Mouse (Mus musculus): ENCODE results near the gene Slc5a4b. TPM values are rescaled to one million over a fixed set of nuclear protein-coding genes. Genes with fewer than 3 reads are reported as not detected.
A peak's percentile ranks its signal among the peaks of the same experiment; 100 is the strongest.

The Slc5a4b gene
- polyA plus RNA-seq, 1 experiment from 2014 or later, result not detected

DNA sequence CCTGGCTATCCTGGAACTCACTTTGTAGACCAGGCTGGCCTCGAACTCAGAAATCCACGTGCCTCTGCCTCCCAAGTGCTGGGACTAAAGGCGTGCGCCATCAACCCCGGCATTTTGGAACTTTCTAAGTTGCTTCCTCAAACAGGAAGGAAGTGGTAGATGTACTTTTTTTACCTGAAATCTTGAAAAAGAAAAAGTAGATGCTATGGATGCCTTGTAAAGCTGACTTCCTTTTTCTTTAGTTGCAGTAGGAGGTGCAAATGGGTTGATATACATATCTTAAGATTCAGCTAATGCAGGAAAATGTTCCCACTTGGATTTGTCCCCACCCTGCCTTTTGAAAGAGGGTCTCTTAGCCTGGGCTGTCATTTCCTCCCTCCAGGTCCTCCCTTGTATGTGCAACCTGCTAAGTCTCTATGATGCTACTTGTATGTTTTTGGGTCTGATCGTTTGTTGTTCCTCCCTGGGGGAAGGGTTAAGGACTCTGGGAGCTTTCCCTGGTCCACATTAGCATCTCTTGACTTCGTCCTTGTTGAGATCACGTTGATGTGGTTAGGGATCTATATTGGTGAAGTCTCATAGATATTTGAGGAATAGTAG, 76.7 kb downstream of the Slc5a4b start:
- H3K4me1 ChIP-seq (replicated peaks), result peaks cover 19% of the 10 kb centered on the region
- H3K27ac ChIP-seq (replicated peaks), result no peak overlapping the region
- no peak overlapping the region for H3K9ac ChIP-seq
- peaks cover 16% of the 10 kb centered on the region for H3K36me3 ChIP-seq
- H3K4me2 ChIP-seq, result peak overlapping the region; percentile 91
- 98% methylated on average over 8 of the region's 8 CpGs for WGBS
- ATAC-seq (ENCODE audit: low FRiP score, low read depth), result no peak
- H3K9me3 ChIP-seq, result no peaks in the 10 kb centered on the region
- H3K27me3 ChIP-seq, result no peaks in the 10 kb centered on the region
- H3K4me3 ChIP-seq, result no peak overlapping the region

DNA sequence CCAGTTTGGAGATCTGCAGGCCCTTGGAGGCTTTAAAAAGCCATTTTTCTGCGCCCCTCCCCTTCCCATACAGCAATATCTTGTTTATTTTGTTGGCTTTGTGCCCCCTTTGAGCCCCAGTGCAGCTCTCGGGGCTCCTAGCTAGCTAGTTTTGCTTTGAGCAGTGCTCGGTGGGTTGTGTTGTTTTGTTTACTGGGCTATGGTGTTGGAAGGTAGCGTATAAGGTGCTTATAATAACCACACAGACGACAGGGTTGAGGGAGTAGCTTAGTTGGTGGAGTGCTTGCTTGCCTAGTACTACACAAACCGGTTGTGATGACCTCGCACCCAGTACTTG, 77.7 kb downstream of the Slc5a4b start:
- H3K27ac ChIP-seq (replicated peaks), result peak overlapping the region; percentile 81
- H3K27me3 ChIP-seq, result no peaks in the 10 kb centered on the region
- peaks cover 19% of the 10 kb centered on the region for H3K4me1 ChIP-seq (replicated peaks)
- no peak for ATAC-seq (ENCODE audit: low FRiP score, low read depth)
- H3K4me3 ChIP-seq, result peak overlapping the region; percentile 89
- H3K9me3 ChIP-seq, result no peaks in the 10 kb centered on the region
- peak overlapping the region; percentile 81 for H3K9ac ChIP-seq
- WGBS, result 18% methylated on average over 7 of the region's 7 CpGs
- peaks cover 6% of the 10 kb centered on the region for H3K36me3 ChIP-seq
- peak overlapping the region; percentile 91 for H3K4me2 ChIP-seq

DNA sequence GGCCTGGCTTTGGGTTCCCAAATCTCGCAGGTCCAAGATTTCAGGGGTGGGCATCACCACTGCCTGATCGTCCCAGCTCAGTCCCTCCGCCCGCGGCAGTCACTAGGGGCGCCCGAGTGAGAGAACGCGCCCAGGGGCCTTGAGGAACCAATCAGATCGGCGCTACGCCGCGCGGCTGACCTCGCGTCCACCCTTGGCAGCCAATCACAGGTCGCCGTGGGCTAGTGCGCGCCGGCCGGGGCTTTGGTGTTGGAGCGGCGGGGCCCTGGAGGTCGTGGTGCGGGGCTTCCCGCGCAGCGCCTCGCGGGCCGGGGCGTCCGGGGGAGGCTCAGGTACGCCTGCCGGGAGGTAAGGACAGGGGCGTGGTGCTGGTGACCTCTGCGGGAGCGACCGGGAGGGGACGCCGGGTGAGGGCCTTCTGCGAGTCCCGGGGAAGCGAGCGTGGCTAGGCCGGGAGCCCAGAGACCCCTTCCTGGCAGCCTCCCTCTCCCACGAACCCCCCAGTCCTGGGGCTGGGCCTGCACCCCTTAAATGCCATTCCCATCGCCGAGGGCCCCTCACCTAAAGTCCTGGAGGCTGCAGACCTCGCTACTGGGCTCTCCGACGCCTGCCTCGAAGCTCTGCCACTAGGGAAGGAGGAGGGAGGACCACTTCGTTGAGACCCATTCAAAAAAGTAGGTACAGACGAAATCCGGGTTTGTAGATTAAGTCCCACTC, 78.2 kb downstream of the Slc5a4b start, which contains the start of gene Zfp280b:
TSS of gene Zfp280b (plus strand) at position 249 of the 717 bp plus-strand sequence.
- peak; percentile 98 for ATAC-seq (ENCODE audit: low FRiP score, low read depth)
- Histone ChIP-seq H3K9ac (peak within 1 kb of the TSS; percentile 81), H3K36me3 (peaks cover 1% of the 10 kb centered on the region; the same call in 1 of the 2 replicates), H3K9me3 (no peaks in the 10 kb centered on the region), H3K4me1 (replicated peaks) (peaks cover 19% of the 10 kb centered on the region), H3K4me2 (peak within 1 kb of the TSS; percentile 91), H3K27me3 (no peaks in the 10 kb centered on the region), H3K4me3 (peak within 1 kb of the TSS; percentile 89), H3K27ac (replicated peaks) (peak within 1 kb of the TSS; percentile 81)
- under 1% methylated on average over 58 of the region's 58 CpGs for WGBS

DNA sequence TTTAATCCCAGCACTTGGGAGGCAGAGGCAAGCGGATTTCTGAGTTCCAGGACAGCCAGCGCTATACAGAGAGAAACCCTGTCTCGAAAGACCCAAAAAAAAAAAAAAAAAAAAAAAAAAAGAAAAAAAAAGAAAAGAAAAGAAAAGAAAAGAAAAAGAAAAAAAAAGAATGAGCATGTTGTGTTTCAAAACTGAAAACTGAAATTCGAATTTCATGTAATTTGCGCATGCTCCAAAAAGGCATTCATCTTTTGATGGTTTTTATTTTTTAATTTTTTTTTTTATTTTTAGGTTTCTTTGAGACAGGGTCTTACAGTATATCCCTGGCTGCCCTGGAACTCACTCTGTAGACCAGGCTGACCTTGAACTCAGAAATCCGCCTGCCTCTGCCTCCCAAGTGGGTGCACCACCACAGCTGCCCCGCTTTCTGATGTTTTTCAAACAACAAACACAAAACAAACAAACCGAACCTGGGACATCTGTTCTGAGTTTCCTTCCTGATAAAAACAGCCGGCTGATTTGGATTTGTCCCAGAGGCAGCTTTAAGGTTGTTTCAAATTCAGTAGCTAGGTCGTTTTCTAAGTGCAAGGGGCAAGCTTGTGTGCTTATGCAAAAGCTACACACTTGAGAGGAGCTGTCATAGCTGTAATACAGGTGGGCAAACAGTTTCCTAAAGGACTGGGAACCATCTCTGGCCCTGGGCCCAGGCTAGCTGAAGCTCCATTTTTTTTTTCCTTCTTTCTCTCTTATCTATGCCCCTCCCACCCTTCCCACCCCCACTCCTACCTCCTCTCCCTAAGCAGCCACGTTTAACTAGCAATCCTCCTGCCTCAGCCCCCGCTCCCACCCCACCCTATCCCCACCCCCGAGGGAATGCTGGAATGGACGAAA, 79.0 kb downstream of the Slc5a4b start:
- Histone ChIP-seq H3K4me2 (peak overlapping the region; percentile 91), H3K4me1 (replicated peaks) (peaks cover 19% of the 10 kb centered on the region), H3K9me3 (no peaks in the 10 kb centered on the region), H3K27ac (replicated peaks) (peak overlapping the region; percentile 81), H3K36me3 (no peaks in the 10 kb centered on the region), H3K4me3 (peak overlapping the region; percentile 89), H3K9ac (peak overlapping the region; percentile 81; the same call in 1 of the 2 replicates), H3K27me3 (no peaks in the 10 kb centered on the region)
- peak; percentile 82 for ATAC-seq (ENCODE audit: low FRiP score, low read depth)
- 49% methylated on average over 14 of the region's 14 CpGs for WGBS

DNA sequence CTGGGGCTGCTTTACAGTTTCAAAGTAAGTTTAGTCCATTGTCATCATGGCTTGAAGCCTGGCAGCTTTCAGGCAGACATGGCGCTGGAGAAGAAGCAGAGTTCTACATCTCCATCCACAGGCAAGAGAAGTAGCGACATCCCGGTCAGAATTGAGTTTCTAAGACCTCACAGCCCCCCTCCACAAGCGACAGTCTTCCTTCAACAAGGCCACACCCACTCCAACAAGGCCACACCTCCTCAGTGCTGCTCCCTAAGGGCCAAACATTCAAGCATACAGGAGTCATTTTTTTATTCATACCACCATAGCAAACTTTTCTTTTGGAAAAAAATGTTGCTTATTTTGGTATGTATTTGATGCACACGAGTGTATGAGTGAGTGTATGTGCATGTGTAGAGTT, 80.3 kb downstream of the Slc5a4b start:
- Histone ChIP-seq H3K9ac (no peak overlapping the region), H3K4me1 (replicated peaks) (peaks cover 19% of the 10 kb centered on the region), H3K27ac (replicated peaks) (no peak overlapping the region), H3K36me3 (no peaks in the 10 kb centered on the region), H3K4me3 (no peak overlapping the region), H3K9me3 (no peaks in the 10 kb centered on the region), H3K27me3 (no peaks in the 10 kb centered on the region), H3K4me2 (no peak overlapping the region)
- no peak for ATAC-seq (ENCODE audit: low FRiP score, low read depth)
- WGBS, result 67% methylated on average over 5 of the region's 5 CpGs

DNA sequence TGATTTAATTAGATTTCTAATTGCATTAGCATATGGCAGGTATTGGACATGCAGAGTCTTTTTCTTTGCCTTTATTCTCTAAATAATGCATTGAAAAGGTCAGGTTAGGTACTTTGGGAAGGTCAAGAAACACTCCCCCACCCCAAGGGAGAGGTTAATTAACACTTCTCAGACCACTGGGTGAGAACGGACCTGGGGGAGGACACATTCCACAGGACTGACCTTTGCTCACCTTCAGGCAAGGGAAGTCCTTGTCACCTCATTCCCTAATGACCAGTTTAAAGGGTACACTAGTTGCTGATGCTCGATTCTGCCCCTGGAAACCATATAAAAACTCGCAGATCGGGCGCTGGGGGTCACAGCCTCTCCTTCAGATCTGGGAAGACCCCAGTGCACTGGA, 81.5 kb downstream of the Slc5a4b start:
- Histone ChIP-seq H3K4me3 (no peak overlapping the region), H3K36me3 (no peaks in the 10 kb centered on the region), H3K27me3 (no peaks in the 10 kb centered on the region), H3K9ac (no peak overlapping the region), H3K9me3 (no peaks in the 10 kb centered on the region), H3K4me2 (no peak overlapping the region), H3K4me1 (replicated peaks) (peaks cover 18% of the 10 kb centered on the region), H3K27ac (replicated peaks) (no peak overlapping the region)
- ATAC-seq (ENCODE audit: low FRiP score, low read depth), result no peak
- 66% methylated on average over 5 of the region's 5 CpGs for WGBS

DNA sequence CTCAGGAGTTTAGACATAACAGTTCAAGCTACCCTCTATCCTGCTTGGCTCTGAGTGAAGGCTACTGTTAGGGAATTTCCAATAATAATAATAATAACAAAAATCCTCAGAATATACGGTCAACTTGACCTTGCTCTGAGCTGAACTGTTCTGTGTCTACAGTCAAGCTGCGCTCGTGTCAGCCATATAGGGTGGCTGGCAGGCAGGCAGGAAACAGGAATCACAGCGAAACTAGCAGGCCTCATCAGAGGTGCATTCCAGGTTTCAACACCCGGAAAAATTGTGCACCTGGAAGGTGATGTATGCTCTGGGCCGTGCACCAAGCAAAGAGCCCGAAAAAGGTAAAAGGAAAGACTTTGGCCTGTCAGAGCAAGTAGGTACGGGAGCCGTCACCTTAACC, 82.4 kb downstream of the Slc5a4b start:
- no peak for ATAC-seq (ENCODE audit: low FRiP score, low read depth)
- Histone ChIP-seq H3K4me1 (replicated peaks) (peaks cover 9% of the 10 kb centered on the region), H3K9me3 (no peaks in the 10 kb centered on the region), H3K27ac (replicated peaks) (no peak overlapping the region), H3K36me3 (no peaks in the 10 kb centered on the region), H3K4me2 (no peak overlapping the region), H3K9ac (no peak overlapping the region), H3K4me3 (no peak overlapping the region), H3K27me3 (no peaks in the 10 kb centered on the region)
- 77% methylated on average over 9 of the region's 9 CpGs for WGBS

DNA sequence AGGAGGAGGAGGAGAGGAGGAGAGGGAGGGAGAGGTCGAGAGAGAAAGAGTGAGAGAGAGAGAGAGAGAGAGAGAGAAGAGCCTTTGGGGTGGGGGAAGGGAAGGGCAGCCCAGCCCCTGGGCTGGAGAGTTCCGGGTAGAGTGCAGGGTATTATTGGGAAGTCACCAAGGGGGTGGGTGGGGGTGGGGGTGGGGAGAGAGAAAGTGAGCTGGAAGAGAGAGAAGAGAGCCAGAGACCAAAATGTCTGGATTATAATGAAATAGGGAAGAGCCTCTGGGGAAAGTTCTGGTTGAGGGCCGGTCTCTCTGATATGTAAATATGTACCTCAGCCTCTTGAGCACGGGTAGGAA, 82.8 kb downstream of the Slc5a4b start:
- Histone ChIP-seq H3K4me2 (no peak overlapping the region), H3K36me3 (no peaks in the 10 kb centered on the region), H3K4me3 (no peak overlapping the region), H3K27ac (replicated peaks) (no peak overlapping the region), H3K27me3 (no peaks in the 10 kb centered on the region), H3K4me1 (replicated peaks) (peaks cover 5% of the 10 kb centered on the region), H3K9me3 (no peaks in the 10 kb centered on the region), H3K9ac (no peak overlapping the region)
- ATAC-seq (ENCODE audit: low FRiP score, low read depth), result no peak
- WGBS, result 21% methylated on average over 4 of the region's 4 CpGs

DNA sequence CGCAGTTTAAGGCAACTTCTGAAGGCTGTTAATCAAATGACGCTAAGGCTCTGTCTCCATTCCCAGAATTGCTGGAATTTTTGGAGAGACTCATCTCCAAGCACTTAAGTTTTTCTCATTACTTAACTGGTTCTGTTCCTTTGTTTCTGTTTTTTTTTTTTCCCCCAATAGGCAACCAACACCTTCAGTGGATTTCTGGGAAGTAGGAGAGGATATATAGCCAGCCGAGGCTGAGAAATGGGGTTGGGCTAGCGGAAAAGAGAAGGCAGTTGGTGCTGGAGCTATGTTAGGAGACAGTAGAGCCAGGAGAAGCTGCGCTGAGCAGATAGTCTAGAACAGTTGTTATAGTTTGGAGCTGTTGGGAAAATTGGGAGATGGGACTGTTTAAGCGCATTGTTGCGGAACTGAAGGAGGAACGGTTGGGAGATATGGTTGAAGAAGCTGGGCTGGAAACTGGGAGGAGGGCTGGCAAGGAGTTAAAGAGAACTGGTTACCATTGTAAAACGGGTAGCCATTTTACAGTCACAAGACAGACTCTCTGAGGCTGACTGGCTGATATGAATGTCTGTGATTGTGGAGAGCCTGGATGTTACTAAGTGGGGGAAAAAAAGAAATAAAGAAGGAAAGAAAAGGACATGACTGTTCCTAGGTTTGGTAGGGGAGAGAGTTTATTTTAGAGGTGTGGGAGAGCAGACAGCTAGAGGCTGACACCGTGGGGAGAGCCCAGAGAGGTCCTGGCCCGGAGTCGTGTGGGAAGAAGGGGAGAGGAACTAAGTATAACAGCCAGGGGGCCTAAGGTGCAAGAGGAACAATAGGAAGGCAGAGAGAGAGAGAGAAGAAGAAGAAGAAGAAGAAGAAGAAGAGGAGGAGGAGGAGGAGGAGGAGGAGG, 83.4 kb downstream of the Slc5a4b start:
- H3K4me1 ChIP-seq (replicated peaks), result peaks cover 5% of the 10 kb centered on the region
- no peak overlapping the region for H3K4me2 ChIP-seq
- H3K9me3 ChIP-seq, result no peaks in the 10 kb centered on the region
- 70% methylated on average over 12 of the region's 12 CpGs for WGBS
- no peaks in the 10 kb centered on the region for H3K27me3 ChIP-seq
- ATAC-seq (ENCODE audit: low FRiP score, low read depth), result no peak
- H3K27ac ChIP-seq (replicated peaks), result no peak overlapping the region
- no peak overlapping the region for H3K4me3 ChIP-seq
- no peak overlapping the region for H3K9ac ChIP-seq
- no peaks in the 10 kb centered on the region for H3K36me3 ChIP-seq

DNA sequence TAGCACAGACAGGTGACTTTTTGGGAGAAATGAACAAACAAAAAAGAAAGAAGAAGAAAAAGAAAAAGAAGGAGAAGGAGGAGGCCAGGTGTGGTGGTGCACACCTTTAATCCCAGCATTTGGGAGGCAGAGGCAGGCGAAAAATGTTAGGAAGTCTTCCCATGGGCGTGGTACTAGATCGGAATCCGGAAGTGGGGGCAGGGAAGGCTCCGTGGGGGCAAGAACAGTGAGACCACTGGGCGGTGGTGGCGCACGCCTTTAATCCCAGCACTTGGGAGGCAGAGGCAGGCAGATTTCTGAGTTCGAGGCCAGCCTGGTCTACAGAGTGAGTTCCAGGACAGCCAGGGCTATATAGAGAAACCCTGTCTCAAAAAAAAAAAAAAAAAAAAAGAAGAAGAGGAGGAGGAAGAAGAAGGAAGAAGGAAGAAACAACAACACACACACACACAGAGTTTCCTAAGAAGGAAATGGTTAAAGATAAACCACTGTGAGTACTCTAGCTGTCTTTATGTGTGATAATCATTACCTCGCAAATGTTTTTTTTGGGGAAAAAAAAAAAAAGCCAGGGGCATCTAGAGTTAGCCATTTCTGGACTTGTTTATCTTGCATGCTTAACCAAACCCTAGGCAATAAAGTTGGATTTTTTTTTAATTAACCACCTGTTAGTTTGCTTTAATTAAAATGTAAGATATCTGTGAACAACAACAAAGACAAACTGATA, 85.1 kb downstream of the Slc5a4b start:
- H3K4me1 ChIP-seq (replicated peaks), result no peaks in the 10 kb centered on the region
- no peak overlapping the region for H3K27ac ChIP-seq (replicated peaks)
- H3K27me3 ChIP-seq, result no peaks in the 10 kb centered on the region
- H3K9ac ChIP-seq, result no peak overlapping the region
- ATAC-seq (ENCODE audit: low FRiP score, low read depth), result no peak
- H3K9me3 ChIP-seq, result no peaks in the 10 kb centered on the region
- H3K36me3 ChIP-seq, result no peaks in the 10 kb centered on the region
- WGBS, result 94% methylated on average over 9 of the region's 10 CpGs
- no peak overlapping the region for H3K4me2 ChIP-seq
- no peak overlapping the region for H3K4me3 ChIP-seq

DNA sequence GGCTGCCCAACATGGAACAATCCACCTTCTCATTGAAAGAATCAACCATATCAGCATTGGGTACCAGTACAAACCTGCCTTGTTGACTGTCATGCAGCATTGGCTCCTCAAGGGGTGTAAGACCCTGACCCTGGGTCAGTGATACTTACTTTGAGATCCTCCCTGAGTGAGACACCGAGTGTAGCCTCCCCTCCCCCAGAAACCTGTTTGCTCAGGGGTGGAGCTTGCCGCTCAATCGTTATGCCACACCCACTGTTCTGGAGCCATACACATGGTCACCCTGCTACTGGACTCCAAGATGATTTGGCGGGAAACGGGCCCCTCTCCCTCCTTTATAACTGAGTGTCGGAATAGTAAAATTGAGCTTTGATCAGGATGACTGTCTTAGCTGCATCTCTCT, 86.8 kb downstream of the Slc5a4b start:
- Histone ChIP-seq H3K27me3 (no peaks in the 10 kb centered on the region), H3K4me2 (no peak overlapping the region), H3K4me3 (no peak overlapping the region), H3K9me3 (no peaks in the 10 kb centered on the region), H3K4me1 (replicated peaks) (no peaks in the 10 kb centered on the region), H3K9ac (no peak overlapping the region), H3K36me3 (no peaks in the 10 kb centered on the region), H3K27ac (replicated peaks) (no peak overlapping the region)
- WGBS, result 93% methylated on average over 6 of the region's 6 CpGs
- no peak for ATAC-seq (ENCODE audit: low FRiP score, low read depth)

Data from hindbrain, embryonic 15.5 days (tissue).